Mouse (Mus musculus): ENCODE results near the gene Bco1.

GRCm38 (mm10) chr8:117118409-117118808 lies 22.8 kb downstream of the Bco1 start:
- TF ChIP-seq CTCF (IDR thresholded peaks at IDR 0.05; ENCODE audit: extremely low read depth, insufficient read length, insufficient replicate concordance, low read depth, low read length) (no peak), POLR2A (IDR thresholded peaks at IDR 0.05; ENCODE audit: low read depth, low read length) (no peak)

All from small intestine, adult 2 months (tissue).